Mouse (Mus musculus) lung, postnatal 0 days (tissue): ENCODE measurements around the gene Sox6. TPM values are rescaled to one million over a fixed set of nuclear protein-coding genes. Genes with fewer than 3 reads are reported as not detected.

Source experiments
- ATAC-seq: fragments of 200-750 bp; cut with Nextera tagmentation; 2 replicates; pipeline ENCODE4 v1.8.0; 2017; ENCODE audit warnings: moderate library complexity
- DNase-seq: peaks from one replicate; pipeline ENCODE4 v3.0.0-alpha.2; 2016; ENCODE audit warnings: low spot score
- H3K27ac ChIP-seq: fragments of 300-500 bp; sonication (generic); 2 replicates; pipeline ENCODE4 v1.5.1; 2014; ENCODE audit warnings: antibody characterized with exemption, mild to moderate bottlenecking, low read length, mixed read lengths
- H3K27me3 ChIP-seq: fragments of 300-500 bp; sonication (generic); replicated peaks from 2 replicates; pipeline ENCODE4 v1.6.1; 2014; ENCODE audit warnings: low read length, mixed read lengths; ENCODE audit not compliant: insufficient read depth
- H3K36me3 ChIP-seq: fragments of 300-500 bp; sonication (generic); 2 replicates; pipeline ENCODE4 v1.6.1; 2014; ENCODE audit warnings: low read length, mixed read lengths; ENCODE audit not compliant: insufficient read depth
- H3K4me1 ChIP-seq: fragments of 300-500 bp; sonication (generic); 2 replicates; pipeline ENCODE4 v1.6.1; 2014; ENCODE audit warnings: antibody characterized with exemption, low read depth, low read length, mixed read lengths; ENCODE audit not compliant: insufficient read depth
- H3K4me2 ChIP-seq: fragments of 300-500 bp; sonication (generic); replicated peaks from 2 replicates; pipeline ENCODE4 v1.6.1; 2014; ENCODE audit warnings: low read depth, mild to moderate bottlenecking, low read length, moderate library complexity, mixed read lengths
- H3K4me3 ChIP-seq: fragments of 300-500 bp; sonication (generic); 2 replicates; pipeline ENCODE4 v1.5.1; 2014; ENCODE audit warnings: low read depth, low read length
- H3K9ac ChIP-seq: fragments of 300-500 bp; sonication (generic); replicated peaks from 2 replicates; pipeline ENCODE4 v1.6.1; 2014; ENCODE audit warnings: low read depth, mild to moderate bottlenecking
- H3K9me3 ChIP-seq: fragments of 300-500 bp; sonication (generic); 2 replicates; pipeline ENCODE4 v1.6.1; 2016; ENCODE audit warnings: low read length, mixed read lengths
- CTCF ChIP-seq: IDR thresholded peaks from 2 replicates; pipeline ENCODE4 v1.5.1; 2016; ENCODE audit warnings: antibody characterized with exemption, mild to moderate bottlenecking
- EP300 ChIP-seq: IDR thresholded peaks from 2 replicates; pipeline ENCODE4 v1.6.1; 2016; ENCODE audit warnings: antibody characterized with exemption, mild to moderate bottlenecking, control low read depth
- WGBS: fragments of 180-500 bp; shearing (Covaris S2); extraction: QIAGEN DNeasy Blood & Tissue Kit; methylation state at CpG from one replicate; pipeline ENCODE4 v1.1.7; 2014; 5-methylcytosine and 5-hydroxymethylcytosine counted together
- polyA plus RNA-seq: library from polyadenylated mRNA; unstranded; fragments of >200 nt; fragmentation: Nextera tagmentation; extraction: Ambion mirVana; gene quantifications from 2 replicates; pipeline ENCODE4 v1.2.1, GENCODE M21; 2015

Gene Sox6
- polyA plus RNA-seq, 1 experiment from 2014 or later: 6.8 TPM

- TF ChIP-seq EP300 (no peak), CTCF (no peak)
- Histone ChIP-seq H3K4me3 (no peak overlapping the region), H3K27ac (no peak overlapping the region), H3K36me3 (no peaks in the 10 kb centered on the region), H3K9ac (no peak overlapping the region), H3K27me3 (no peaks in the 10 kb centered on the region), H3K4me2 (no peak overlapping the region), H3K9me3 (no peaks in the 10 kb centered on the region), H3K4me1 (no peaks in the 10 kb centered on the region)
- 93% methylated on average over 12 of the region's 12 CpGs for WGBS
- DNase-seq: no peak
- ATAC-seq: no peak
Observed at GRCm38 (mm10) chr7:115486431-115486830, 552.2 kb downstream of the Sox6 start.

GRCm38 (mm10) chr7:115485664-115486409 lies 552.8 kb downstream of the Sox6 start:
- Histone ChIP-seq H3K27me3 (no peaks in the 10 kb centered on the region), H3K9me3 (no peaks in the 10 kb centered on the region), H3K4me3 (no peak overlapping the region), H3K9ac (no peak overlapping the region), H3K36me3 (no peaks in the 10 kb centered on the region), H3K27ac (no peak overlapping the region), H3K4me1 (no peaks in the 10 kb centered on the region), H3K4me2 (no peak overlapping the region)
- WGBS: 77% methylated on average over 2 of the region's 2 CpGs
- DNase-seq (no peak), ATAC-seq (no peak)
- TF ChIP-seq CTCF (no peak), EP300 (no peak)

GRCm38 (mm10) chr7:115477763-115478162 lies 560.8 kb downstream of the Sox6 start:
- H3K27me3 ChIP-seq: no peaks in the 10 kb centered on the region
- no peaks in the 10 kb centered on the region for H3K4me1 ChIP-seq
- no peak overlapping the region for H3K4me3 ChIP-seq
- ATAC-seq (no peak), DNase-seq (no peak)
- H3K9ac ChIP-seq: no peak overlapping the region
- no peak overlapping the region for H3K27ac ChIP-seq
- WGBS: 69% methylated on average over 2 of the region's 2 CpGs
- TF ChIP-seq EP300: no peak
- TF ChIP-seq CTCF: no peak
- H3K9me3 ChIP-seq: no peaks in the 10 kb centered on the region
- H3K36me3 ChIP-seq: no peaks in the 10 kb centered on the region
- H3K4me2 ChIP-seq: no peak overlapping the region

GRCm38 (mm10) chr7:115476881-115477665 lies 561.5 kb downstream of the Sox6 start:
- no peaks in the 10 kb centered on the region for H3K27me3 ChIP-seq
- no peaks in the 10 kb centered on the region for H3K36me3 ChIP-seq
- H3K9ac ChIP-seq: no peak overlapping the region
- H3K4me1 ChIP-seq: no peaks in the 10 kb centered on the region
- H3K4me3 ChIP-seq: no peak overlapping the region
- DNase-seq (no peak), ATAC-seq (no peak)
- H3K27ac ChIP-seq: no peak overlapping the region
- WGBS: 45% methylated on average over 13 of the region's 13 CpGs
- TF ChIP-seq EP300: no peak
- TF ChIP-seq CTCF: no peak
- H3K9me3 ChIP-seq: no peaks in the 10 kb centered on the region
- H3K4me2 ChIP-seq: no peak overlapping the region

GRCm38 (mm10) chr7:115475176-115475575 lies 563.4 kb downstream of the Sox6 start:
- Histone ChIP-seq H3K9me3 (no peaks in the 10 kb centered on the region), H3K4me2 (no peak overlapping the region), H3K27ac (no peak overlapping the region), H3K4me3 (no peak overlapping the region), H3K9ac (no peak overlapping the region), H3K36me3 (no peaks in the 10 kb centered on the region), H3K27me3 (no peaks in the 10 kb centered on the region), H3K4me1 (no peaks in the 10 kb centered on the region)
- 60% methylated on average over 6 of the region's 6 CpGs for WGBS
- no peak for DNase-seq
- ATAC-seq: no peak
- TF ChIP-seq EP300 (no peak), CTCF (no peak)

- 84% methylated on average over 9 of the region's 9 CpGs for WGBS
- Histone ChIP-seq H3K9ac (no peak overlapping the region), H3K9me3 (no peaks in the 10 kb centered on the region), H3K4me1 (no peaks in the 10 kb centered on the region), H3K27ac (no peak overlapping the region), H3K4me2 (no peak overlapping the region), H3K36me3 (no peaks in the 10 kb centered on the region), H3K27me3 (no peaks in the 10 kb centered on the region), H3K4me3 (no peak overlapping the region)
- no peak for DNase-seq
- ATAC-seq: no peak
- TF ChIP-seq EP300: no peak
- TF ChIP-seq CTCF: no peak
Observed at GRCm38 (mm10) chr7:115474115-115474514, 564.5 kb downstream of the Sox6 start.
